Mouse (Mus musculus): ENCODE measurements around the gene Usp10. TPM values are rescaled to one million over a fixed set of nuclear protein-coding genes. Genes with fewer than 3 reads are reported as not detected.
A peak's percentile ranks its signal among the peaks of the same experiment; 100 is the strongest.

The Usp10 gene
- polyA plus RNA-seq (2015; fragmentation: Nextera tagmentation; extraction: Ambion mirVana): 106 and 113 TPM in 2 replicates

- H3K36me3 ChIP-seq: no peaks in the 10 kb centered on the region
- 23% methylated on average over 13 of the region's 13 CpGs for WGBS
- no peak for ATAC-seq (ENCODE audit: insufficient number of reproducible peaks, low FRiP score, low TSS enrichment, low read depth)
Measured at GRCm38 (mm10) chr8:119909944-119910546, at the start of gene Usp10. Gene Usp10 (plus strand): TSS chr8:119910360.

GRCm38 (mm10) chr8:119861706-119862389, 48.3 kb upstream of the Usp10 start, which contains the start of gene Klhl36:
Gene Klhl36 (plus strand): TSS chr8:119862266.
- Histone ChIP-seq H3K27ac (peak within 1 kb of the TSS; percentile 66), H3K27me3 (0 out of 2 replicates have a peak, but pooled peaks cover 10% of the 10 kb centered on the region), H3K9me3 (no peaks in the 10 kb centered on the region), H3K4me1 (peaks cover 15% of the 10 kb centered on the region), H3K4me3 (peak within 1 kb of the TSS; percentile 81), H3K4me2 (peak within 1 kb of the TSS; percentile 88), H3K9ac (peak within 1 kb of the TSS; percentile 63), H3K36me3 (peaks cover 3% of the 10 kb centered on the region; the same call in 1 of the 2 replicates)
- WGBS: under 1% methylated on average over 35 of the region's 35 CpGs
- peak; percentile 92 for ATAC-seq (ENCODE audit: insufficient number of reproducible peaks, low FRiP score, low TSS enrichment, low read depth)

More at GRCm38 (mm10) chr8:119909944-119910546, at the start of gene Usp10:
- Histone ChIP-seq H3K4me1 (peaks cover 35% of the 10 kb centered on the region), H3K4me2 (peak within 1 kb of the TSS; percentile 88), H3K27me3 (0 out of 2 replicates have a peak, but pooled peaks cover 3% of the 10 kb centered on the region), H3K9me3 (no peaks in the 10 kb centered on the region), H3K27ac (peak within 1 kb of the TSS; percentile 95), H3K9ac (peak within 1 kb of the TSS; percentile 85), H3K4me3 (peak within 1 kb of the TSS; percentile 78)

GRCm38 (mm10) chr8:119862390-119862734, 47.8 kb upstream of the Usp10 start:
- H3K4me1 ChIP-seq: peaks cover 15% of the 10 kb centered on the region
- peak; percentile 55; the same call in 1 of the 2 replicates for ATAC-seq (ENCODE audit: insufficient number of reproducible peaks, low FRiP score, low TSS enrichment, low read depth)
- no peaks in the 10 kb centered on the region for H3K9me3 ChIP-seq
- H3K4me3 ChIP-seq: peak overlapping the region; percentile 81
- 2% methylated on average over 19 of the region's 19 CpGs for WGBS
- H3K9ac ChIP-seq: peak overlapping the region; percentile 63
- peak overlapping the region; percentile 66 for H3K27ac ChIP-seq
- H3K36me3 ChIP-seq: peaks cover 3% of the 10 kb centered on the region; the same call in 1 of the 2 replicates
- peak overlapping the region; percentile 88 for H3K4me2 ChIP-seq
- H3K27me3 ChIP-seq: 0 out of 2 replicates have a peak, but pooled peaks cover 10% of the 10 kb centered on the region

- 0 out of 2 replicates have a peak, but pooled peaks cover 10% of the 10 kb centered on the region for H3K27me3 ChIP-seq
- peak overlapping the region; percentile 63 for H3K9ac ChIP-seq
- no peak overlapping the region for H3K27ac ChIP-seq
- H3K36me3 ChIP-seq: peaks cover 3% of the 10 kb centered on the region; the same call in 1 of the 2 replicates
- WGBS: 10% methylated on average over 6 of the region's 6 CpGs
- peak overlapping the region; percentile 81 for H3K4me3 ChIP-seq
- H3K4me1 ChIP-seq: peaks cover 15% of the 10 kb centered on the region
- H3K4me2 ChIP-seq: peak overlapping the region; percentile 88
- no peaks in the 10 kb centered on the region for H3K9me3 ChIP-seq
- no peak for ATAC-seq (ENCODE audit: insufficient number of reproducible peaks, low FRiP score, low TSS enrichment, low read depth)
Measured at GRCm38 (mm10) chr8:119862749-119863148, 47.4 kb upstream of the Usp10 start.

- Histone ChIP-seq H3K27ac (no peak overlapping the region), H3K4me2 (no peak overlapping the region), H3K27me3 (no peaks in the 10 kb centered on the region), H3K9me3 (no peaks in the 10 kb centered on the region), H3K36me3 (peaks cover 47% of the 10 kb centered on the region), H3K4me1 (no peaks in the 10 kb centered on the region), H3K4me3 (no peak overlapping the region), H3K9ac (no peak overlapping the region)
- WGBS: 78% methylated on average over 20 of the region's 20 CpGs
- ATAC-seq (ENCODE audit: insufficient number of reproducible peaks, low FRiP score, low TSS enrichment, low read depth): no peak
Measured at GRCm38 (mm10) chr8:119869616-119870015, 40.5 kb upstream of the Usp10 start.

- Histone ChIP-seq H3K4me1 (no peaks in the 10 kb centered on the region), H3K36me3 (peaks cover 54% of the 10 kb centered on the region), H3K9ac (no peak overlapping the region), H3K27me3 (no peaks in the 10 kb centered on the region), H3K4me2 (no peak overlapping the region), H3K9me3 (no peaks in the 10 kb centered on the region), H3K4me3 (no peak overlapping the region), H3K27ac (no peak overlapping the region)
- 94% methylated on average over 1 of the region's 1 CpGs for WGBS
- ATAC-seq (ENCODE audit: insufficient number of reproducible peaks, low FRiP score, low TSS enrichment, low read depth): no peak
Measured at GRCm38 (mm10) chr8:119873181-119873580, 37.0 kb upstream of the Usp10 start.

- Histone ChIP-seq H3K9me3 (no peaks in the 10 kb centered on the region), H3K9ac (no peak overlapping the region), H3K27me3 (no peaks in the 10 kb centered on the region), H3K27ac (no peak overlapping the region), H3K36me3 (peaks cover 10% of the 10 kb centered on the region), H3K4me1 (0 out of 2 replicates have a peak, but pooled peaks cover 5% of the 10 kb centered on the region), H3K4me3 (no peak overlapping the region), H3K4me2 (no peak overlapping the region)
- WGBS: 56% methylated on average over 6 of the region's 6 CpGs
- no peak for ATAC-seq (ENCODE audit: insufficient number of reproducible peaks, low FRiP score, low TSS enrichment, low read depth)
Measured at GRCm38 (mm10) chr8:119881301-119881700, 28.9 kb upstream of the Usp10 start.

- Histone ChIP-seq H3K36me3 (peaks cover 3% of the 10 kb centered on the region), H3K4me3 (no peak overlapping the region), H3K4me1 (0 out of 2 replicates have a peak, but pooled peaks cover 5% of the 10 kb centered on the region), H3K27me3 (no peaks in the 10 kb centered on the region), H3K9me3 (no peaks in the 10 kb centered on the region), H3K27ac (no peak overlapping the region), H3K4me2 (no peak overlapping the region), H3K9ac (no peak overlapping the region)
- no peak for ATAC-seq (ENCODE audit: insufficient number of reproducible peaks, low FRiP score, low TSS enrichment, low read depth)
- 67% methylated on average over 8 of the region's 8 CpGs for WGBS
Measured at GRCm38 (mm10) chr8:119881917-119882316, 28.2 kb upstream of the Usp10 start.

GRCm38 (mm10) chr8:119883281-119883680, 26.9 kb upstream of the Usp10 start:
- Histone ChIP-seq H3K4me2 (no peak overlapping the region), H3K4me1 (0 out of 2 replicates have a peak, but pooled peaks cover 5% of the 10 kb centered on the region), H3K36me3 (no peaks in the 10 kb centered on the region), H3K27me3 (no peaks in the 10 kb centered on the region), H3K9ac (no peak overlapping the region), H3K4me3 (no peak overlapping the region), H3K9me3 (no peaks in the 10 kb centered on the region), H3K27ac (no peak overlapping the region)
- ATAC-seq (ENCODE audit: insufficient number of reproducible peaks, low FRiP score, low TSS enrichment, low read depth): no peak
- 92% methylated on average over 7 of the region's 7 CpGs for WGBS

- 0 out of 2 replicates have a peak, but pooled peaks cover 5% of the 10 kb centered on the region for H3K4me1 ChIP-seq
- no peak overlapping the region for H3K27ac ChIP-seq
- no peaks in the 10 kb centered on the region for H3K9me3 ChIP-seq
- no peak overlapping the region for H3K9ac ChIP-seq
- H3K36me3 ChIP-seq: no peaks in the 10 kb centered on the region
- H3K4me3 ChIP-seq: no peak overlapping the region
- peak; percentile 48; the same call in 1 of the 2 replicates for ATAC-seq (ENCODE audit: insufficient number of reproducible peaks, low FRiP score, low TSS enrichment, low read depth)
- no peaks in the 10 kb centered on the region for H3K27me3 ChIP-seq
- WGBS: 29% methylated on average over 3 of the region's 3 CpGs
- H3K4me2 ChIP-seq: no peak overlapping the region
Measured at GRCm38 (mm10) chr8:119885612-119886011, 24.5 kb upstream of the Usp10 start.

GRCm38 (mm10) chr8:119887130-119887529, 23.0 kb upstream of the Usp10 start:
- 94% methylated on average over 3 of the region's 3 CpGs for WGBS
- no peaks in the 10 kb centered on the region for H3K36me3 ChIP-seq
- H3K4me2 ChIP-seq: no peak overlapping the region
- H3K9ac ChIP-seq: no peak overlapping the region
- ATAC-seq (ENCODE audit: insufficient number of reproducible peaks, low FRiP score, low TSS enrichment, low read depth): no peak
- H3K27me3 ChIP-seq: no peaks in the 10 kb centered on the region
- H3K4me3 ChIP-seq: no peak overlapping the region
- no peaks in the 10 kb centered on the region for H3K9me3 ChIP-seq
- 0 out of 2 replicates have a peak, but pooled peaks cover 5% of the 10 kb centered on the region for H3K4me1 ChIP-seq
- no peak overlapping the region for H3K27ac ChIP-seq

- Histone ChIP-seq H3K4me1 (0 out of 2 replicates have a peak, but pooled peaks cover 5% of the 10 kb centered on the region), H3K9me3 (no peaks in the 10 kb centered on the region), H3K27ac (no peak overlapping the region), H3K9ac (no peak overlapping the region), H3K27me3 (no peaks in the 10 kb centered on the region), H3K4me3 (no peak overlapping the region), H3K36me3 (no peaks in the 10 kb centered on the region), H3K4me2 (no peak overlapping the region)
- 70% methylated on average over 4 of the region's 4 CpGs for WGBS
- no peak for ATAC-seq (ENCODE audit: insufficient number of reproducible peaks, low FRiP score, low TSS enrichment, low read depth)
Measured at GRCm38 (mm10) chr8:119888012-119888411, 22.1 kb upstream of the Usp10 start.

Measured in limb, embryonic 15.5 days (tissue).